Mouse (Mus musculus) small intestine, adult 2 months (tissue): ENCODE measurements around the gene Il17rb.

ENCODE experiments used
- CTCF ChIP-seq: fragments of 200-500 bp; IDR thresholded peaks from 2 replicates; pipeline ENCODE4 v1.5.1; 2012; ENCODE audit warnings: low read depth, mild to moderate bottlenecking, control low read depth, inconsistent platforms, low read length, moderate library complexity, mixed read lengths; ENCODE audit not compliant: insufficient replicate concordance, insufficient read length; ENCODE audit errors: extremely low read depth
- POLR2A ChIP-seq: fragments of 200-500 bp; IDR thresholded peaks from 2 replicates; pipeline ENCODE4 v1.6.1; 2012; ENCODE audit warnings: low read depth, mild to moderate bottlenecking, control low read depth, inconsistent platforms, low read length, moderate library complexity

GRCm38 (mm10) chr14:30043356-30043940 is 34.8 kb upstream of the Il17rb start:
- TF ChIP-seq CTCF (no peak), POLR2A (no peak)
